Mouse (Mus musculus): ENCODE data around the gene Zcchc18. TPM values are rescaled to one million over a fixed set of nuclear protein-coding genes. Genes with fewer than 3 reads are reported as not detected.
A peak's percentile ranks its signal among the peaks of the same experiment; 100 is the strongest.
"Not testable (repeated sequence)": the region's sequence is repeated elsewhere in the genome, so short reads cannot be mapped to it uniquely, and the experiment has no call there.

Zcchc18 gene
- 100 to 1,000 TPM; 243 to 253 TPM for total RNA-seq (2021)

- DNase-seq (ENCODE audit: extremely low spot score in 1 of 2, low spot score in 1 of 2) = peak; percentile 54 to 64
Observed at GRCm38 (mm10) chrX:136992978-136993547, at the start of gene Zcchc18. Gene Zcchc18, plus strand, starts transcription at chrX:136993155.

- DNase-seq (ENCODE audit: extremely low spot score in 1 of 2, low spot score in 1 of 2) = peak; percentile 39 to 62
Observed at GRCm38 (mm10) chrX:136957583-136958279, 35.2 kb upstream of the Zcchc18 start.

DNA sequence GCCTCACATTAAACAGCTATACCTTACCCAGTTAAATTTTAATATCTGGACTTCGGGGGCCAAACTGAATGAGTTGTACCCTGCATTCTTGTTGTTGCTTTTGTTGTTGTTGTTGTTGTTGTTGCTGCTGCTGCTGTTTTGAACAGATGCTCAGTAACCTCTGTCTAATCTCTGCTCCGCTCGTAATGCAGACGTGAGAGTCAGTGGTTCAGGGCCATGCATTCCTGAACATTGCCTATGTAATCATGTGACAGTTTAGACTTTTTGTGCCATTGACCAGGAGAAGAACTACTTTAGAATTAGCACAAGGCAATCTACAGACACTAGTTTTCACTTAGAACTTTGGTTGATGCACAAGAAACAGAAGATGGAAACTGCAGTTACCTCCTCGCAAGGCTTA is 34.7 kb upstream of the Zcchc18 start:
- DNase-seq (ENCODE audit: extremely low spot score in 1 of 2, low spot score in 1 of 2) = not testable (repeated sequence)

GRCm38 (mm10) chrX:136959688-136960087 is 33.3 kb upstream of the Zcchc18 start:
- DNase-seq (ENCODE audit: extremely low spot score in 1 of 2, low spot score in 1 of 2) = peak in 1 of 2 experiments; percentile 24

DNA sequence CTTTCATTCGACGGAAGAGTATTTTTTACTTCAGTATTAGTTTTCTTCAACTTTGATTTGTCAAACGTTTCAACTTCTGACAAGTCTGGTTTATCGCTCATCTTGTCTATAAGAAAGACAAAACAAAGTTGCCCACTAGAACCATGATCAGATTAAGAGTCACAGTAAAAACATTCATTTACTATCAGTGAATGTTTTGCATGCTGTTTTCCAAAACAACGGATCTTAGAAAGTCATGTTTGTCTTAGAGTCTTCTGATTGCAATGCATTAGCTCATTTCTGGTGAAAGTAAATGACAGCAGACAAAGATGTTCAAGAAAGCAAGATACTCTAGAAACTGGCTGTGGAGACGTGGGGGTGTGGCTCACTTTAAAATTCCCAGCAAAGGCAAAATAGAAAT is 17.6 kb upstream of the Zcchc18 start, which contains the start of gene Tmsb15b2:
Tmsb15b2 (minus strand) TSS at position 101 of the 400 bp plus-strand sequence.
- DNase-seq (ENCODE audit: extremely low spot score in 1 of 2, low spot score in 1 of 2) = not testable (repeated sequence)

DNA sequence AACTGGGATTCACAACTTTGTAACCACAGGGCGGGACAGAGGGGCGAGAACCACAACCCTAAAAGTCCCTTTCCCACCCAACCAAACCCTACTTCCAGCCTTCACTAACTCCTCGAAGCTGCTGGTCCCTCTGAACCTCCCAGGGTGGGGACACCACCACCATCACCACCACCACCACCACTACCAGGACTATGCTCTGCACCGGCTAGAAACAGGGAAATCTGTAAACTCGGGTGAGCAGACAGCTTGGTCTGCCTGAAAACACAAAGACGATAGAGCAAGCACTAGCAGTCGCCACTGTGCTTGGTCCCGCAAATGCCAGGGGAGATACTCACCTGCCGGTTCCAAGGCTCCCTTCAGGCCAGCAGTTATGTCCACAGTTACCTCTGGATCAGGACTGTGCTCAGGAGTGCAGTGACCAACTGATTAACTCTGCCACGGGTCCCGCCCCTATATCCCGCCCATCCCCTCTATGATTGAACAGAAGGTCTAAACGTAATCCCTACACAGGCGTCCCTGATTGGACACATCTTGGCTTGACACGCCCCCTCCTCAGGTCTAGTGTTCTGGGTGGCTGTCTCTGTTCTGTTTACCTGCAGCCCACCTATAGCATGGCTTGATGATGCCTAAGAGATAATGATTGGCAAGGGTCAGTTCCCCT is 16.4 kb upstream of the Zcchc18 start, which contains the start of the genes Tmsb15l and Tmsb15b1:
Tmsb15l (minus strand) TSS at position 446 of the 661 bp plus-strand sequence.
Tmsb15b1 (minus strand) TSS at position 451 of the 661 bp plus-strand sequence.
- no peak for DNase-seq (ENCODE audit: extremely low spot score in 1 of 2, low spot score in 1 of 2)

- no peak for DNase-seq (ENCODE audit: extremely low spot score in 1 of 2, low spot score in 1 of 2)
Observed at GRCm38 (mm10) chrX:136978616-136979015, 14.3 kb upstream of the Zcchc18 start.

- DNase-seq (ENCODE audit: extremely low spot score in 1 of 2, low spot score in 1 of 2) = no peak
Observed at GRCm38 (mm10) chrX:136986039-136986438, 6.9 kb upstream of the Zcchc18 start.

DNA sequence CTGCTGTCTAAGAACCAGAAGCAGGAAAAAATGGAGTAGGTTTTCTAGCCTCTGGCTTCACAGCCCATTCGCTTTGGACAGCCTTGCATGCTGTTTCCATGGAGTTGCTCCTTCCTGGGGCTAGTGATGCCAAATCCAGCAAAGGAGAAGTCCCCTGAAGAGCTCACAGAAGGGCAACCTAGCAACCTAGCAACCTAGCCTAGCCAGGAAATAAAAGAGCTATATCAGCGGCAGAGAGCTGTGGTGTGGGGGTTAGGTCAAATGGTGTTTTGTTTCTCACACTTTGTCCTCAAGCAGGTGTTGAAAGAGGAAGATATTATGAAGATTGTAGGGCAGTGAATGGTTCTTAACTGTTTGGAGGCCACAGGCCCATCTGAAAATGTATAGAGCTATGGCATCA is 1.7 kb upstream of the Zcchc18 start:
- DNase-seq (ENCODE audit: extremely low spot score in 1 of 2, low spot score in 1 of 2) = no peak

DNA sequence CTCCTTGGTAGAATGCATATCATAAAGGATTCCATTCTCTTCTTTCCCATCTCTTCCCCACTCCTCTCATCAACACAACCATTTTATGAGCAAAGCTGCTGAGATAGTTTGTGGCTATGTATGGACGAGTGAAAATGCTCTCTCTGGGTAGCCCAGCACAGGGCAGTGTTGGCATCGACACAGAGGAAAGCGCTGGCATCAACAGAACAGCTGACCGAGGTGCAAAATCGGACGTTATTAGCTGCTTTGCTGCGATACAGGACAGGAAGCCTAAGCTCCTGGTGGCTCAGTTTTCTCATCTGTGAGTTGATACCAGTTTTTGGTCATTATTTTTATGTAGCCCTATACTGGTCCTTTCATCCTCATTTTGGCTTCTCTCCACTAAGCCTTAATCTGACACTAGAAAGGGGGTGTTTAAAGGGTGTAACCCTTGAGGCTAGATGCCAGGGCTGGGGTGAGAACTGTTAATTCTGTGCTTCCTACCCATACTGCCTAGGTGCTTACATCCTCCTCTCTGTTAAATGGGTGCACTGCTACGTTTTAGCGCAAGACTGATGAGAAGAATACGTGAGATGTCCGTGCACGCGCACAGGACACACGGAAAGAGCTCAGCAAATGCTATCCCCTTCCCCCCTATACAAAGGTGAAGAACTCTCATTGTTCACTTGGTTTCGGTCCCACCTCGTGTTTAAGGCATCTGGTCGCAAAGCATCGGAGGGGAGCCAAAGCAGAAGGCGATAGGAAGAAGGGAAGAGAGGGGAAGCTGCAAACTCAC is 577 bp upstream of the Zcchc18 start:
- DNase-seq (ENCODE audit: extremely low spot score in 1 of 2, low spot score in 1 of 2) = no peak

DNA sequence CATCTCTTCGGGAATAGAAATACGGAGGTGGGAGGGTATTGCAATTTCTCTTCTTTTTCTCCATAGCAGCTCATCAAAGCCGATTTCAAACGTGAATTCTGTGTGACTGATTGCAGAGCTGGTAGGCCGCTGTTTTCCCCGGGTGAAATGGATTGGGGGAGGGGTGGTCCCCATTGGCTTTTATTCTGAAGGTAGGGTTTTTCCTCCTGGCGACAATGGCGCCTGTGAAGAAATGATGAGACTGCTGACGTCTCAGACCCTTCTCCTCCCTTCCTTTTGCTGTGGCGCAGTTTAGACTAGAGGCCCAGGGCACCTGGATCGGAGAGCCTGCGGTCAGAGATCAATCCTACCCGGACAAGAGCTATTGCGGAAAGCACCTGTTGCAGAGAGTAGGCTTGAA is 686 bp downstream of the Zcchc18 start:
- DNase-seq (ENCODE audit: extremely low spot score in 1 of 2, low spot score in 1 of 2) = peak in 1 of 2 experiments; percentile 9

GRCm38 (mm10) chrX:136996256-136996655 is 3.3 kb downstream of the Zcchc18 start:
- no peak for DNase-seq (ENCODE audit: extremely low spot score in 1 of 2, low spot score in 1 of 2)

GRCm38 (mm10) chrX:137015099-137015709 is 22.2 kb downstream of the Zcchc18 start:
- peak in 1 of 2 experiments; percentile 37 for DNase-seq (ENCODE audit: extremely low spot score in 1 of 2, low spot score in 1 of 2)

GRCm38 (mm10) chrX:137017668-137018067 is 24.7 kb downstream of the Zcchc18 start:
- no peak for DNase-seq (ENCODE audit: extremely low spot score in 1 of 2, low spot score in 1 of 2)

- DNase-seq (ENCODE audit: extremely low spot score in 1 of 2, low spot score in 1 of 2) = peak in 1 of 2 experiments; percentile 70
Observed at GRCm38 (mm10) chrX:137019310-137019709, 26.4 kb downstream of the Zcchc18 start.

DNA sequence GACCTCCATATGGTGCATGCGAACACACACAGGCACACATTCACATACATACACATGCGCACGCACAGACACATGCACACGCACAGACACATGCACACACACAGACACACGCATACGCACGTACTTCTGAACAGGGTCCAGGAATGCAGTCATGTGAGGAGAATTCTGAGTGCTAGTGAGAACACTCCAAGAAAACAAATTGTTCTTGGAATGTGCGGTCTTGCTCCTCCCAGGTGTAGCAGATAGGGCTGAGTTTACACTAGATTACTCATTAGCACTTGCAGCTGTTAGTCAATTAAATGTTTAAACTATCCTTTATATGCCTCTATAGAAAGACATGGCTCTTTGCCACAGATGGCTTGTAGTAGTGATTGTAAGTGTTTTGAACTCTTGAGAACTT is 38.0 kb downstream of the Zcchc18 start:
- no peak for DNase-seq (ENCODE audit: extremely low spot score in 1 of 2, low spot score in 1 of 2)

DNA sequence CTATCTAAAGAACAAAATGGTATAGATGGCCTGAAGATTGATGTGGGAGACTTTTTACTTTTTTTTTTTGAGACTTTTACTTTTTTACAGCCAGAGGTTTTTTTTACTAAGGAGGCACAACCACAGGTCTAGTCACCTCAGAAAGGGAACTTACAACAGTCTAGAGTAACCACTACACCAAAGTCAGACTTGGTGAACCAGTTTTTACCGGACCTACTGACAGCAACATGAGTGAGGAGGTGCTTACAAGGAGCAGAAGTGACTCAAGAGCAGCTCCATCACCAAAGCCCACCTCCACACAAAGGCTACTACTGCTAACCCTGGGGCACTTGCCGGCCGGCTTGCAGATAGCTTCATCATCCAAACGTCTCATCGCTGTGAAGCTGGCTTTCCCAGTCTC is 38.8 kb downstream of the Zcchc18 start:
- DNase-seq (ENCODE audit: extremely low spot score in 1 of 2, low spot score in 1 of 2) = no peak

DNA sequence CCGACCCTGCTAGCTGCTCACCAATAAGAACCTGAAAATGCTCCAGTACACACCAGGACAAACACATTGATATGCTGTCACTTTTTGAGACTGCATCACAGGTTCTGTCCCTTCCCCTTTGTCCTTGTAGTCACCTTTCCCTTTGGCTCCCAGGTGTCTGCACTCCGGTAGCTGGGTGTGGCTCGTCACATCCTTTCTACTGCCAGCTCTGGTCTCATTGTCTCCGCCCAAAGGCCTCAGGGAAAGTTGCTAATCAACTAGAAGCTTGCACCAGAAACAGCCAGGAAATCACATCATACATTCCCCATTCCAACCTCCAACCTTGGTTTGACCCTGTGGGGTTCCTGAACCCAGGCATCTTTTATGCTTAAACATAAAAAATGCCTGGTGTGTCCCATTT is 41.4 kb downstream of the Zcchc18 start:
- DNase-seq (ENCODE audit: extremely low spot score in 1 of 2, low spot score in 1 of 2) = no peak

- DNase-seq (ENCODE audit: extremely low spot score in 1 of 2, low spot score in 1 of 2) = no peak
Observed at GRCm38 (mm10) chrX:137037470-137037999, 44.6 kb downstream of the Zcchc18 start.

DNA sequence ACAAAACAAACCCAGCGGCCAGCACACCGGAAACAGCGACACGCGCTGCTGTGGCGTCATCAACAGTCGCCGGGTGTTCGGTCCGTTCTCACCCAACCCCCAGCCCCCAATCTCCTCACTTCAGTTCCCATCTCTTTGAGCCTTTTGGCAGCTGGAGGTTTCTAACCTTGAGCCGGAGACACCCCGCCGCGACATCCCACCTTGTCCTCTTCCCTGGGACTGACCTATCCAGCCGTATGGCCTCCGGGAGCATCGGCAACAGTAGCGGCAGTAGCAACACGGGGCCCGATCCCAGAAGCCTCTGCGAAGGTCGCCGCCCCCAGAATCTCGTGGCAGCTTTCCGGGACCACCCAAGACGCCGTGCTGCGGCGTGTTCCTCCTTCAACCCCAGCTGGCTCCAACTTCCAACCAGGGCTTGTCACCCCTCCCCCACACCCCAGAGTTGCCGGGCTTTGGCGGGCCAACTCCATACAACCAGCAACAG is 45.1 kb downstream of the Zcchc18 start, which contains the start of gene Slc25a53:
Slc25a53 (minus strand) TSS at position 303 of the 484 bp plus-strand sequence.
- peak; percentile 66 to 67 for DNase-seq (ENCODE audit: extremely low spot score in 1 of 2, low spot score in 1 of 2)
